Mouse (Mus musculus): ENCODE measurements at regions not wholly inside any gene's neighbourhood (a gene's known extent, or its start where the extent isn't known, plus 50 kb on each side); places are given as distances from the start of the nearest gene placed in this dataset.

DNA sequence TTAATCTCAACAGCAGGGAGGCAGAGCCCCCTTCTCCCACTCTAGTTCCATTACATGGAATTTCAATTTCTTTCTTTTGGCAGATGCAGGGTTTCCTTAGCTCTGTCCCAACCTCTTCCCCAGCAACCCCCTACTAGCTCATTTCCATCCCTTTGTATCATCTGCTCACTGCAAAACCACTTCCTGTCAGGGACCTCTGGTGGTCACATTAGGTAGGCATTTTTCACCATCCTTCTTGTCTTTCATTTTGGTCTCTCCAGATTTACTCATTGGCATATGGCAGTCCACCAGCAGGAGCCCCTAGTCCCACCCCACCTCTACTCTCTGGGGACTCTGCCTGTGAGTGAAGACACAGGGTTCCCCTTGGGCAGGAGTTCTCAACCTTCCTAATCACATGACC lies 597.6 kb downstream of the Plekhb2 start:
- no peak for TF ChIP-seq MAFK (IDR thresholded peaks at IDR 0.05; ENCODE audit: insufficient read depth, low read depth, low read length)
- TF ChIP-seq CHD2 (IDR thresholded peaks at IDR 0.05; ENCODE audit: low read depth, low read length) = no peak
- TF ChIP-seq ZNF384 (IDR thresholded peaks at IDR 0.05; ENCODE audit: low read depth, low read length) = no peak
